ENCODE assay signal across 23 mouse cellular contexts in genomic region chr3:95606096-95606495, GRCm38 (mm10). TPM values are rescaled to one million over a fixed set of nuclear protein-coding genes. Genes with fewer than 3 reads are reported as not detected.
DNase-seq lines count a peak whose midpoint lies in the region; ATAC-seq lines count a peak whose summit lies in the region.
"Had no signal": no experiment of that assay in that cellular context is flagged by ENCODE, and none has a peak within 500 bp of the region (broad histone marks: within the 10 kb centered on the region; RNA-seq: fewer than 3 reads in every experiment).

No protein-coding gene starts in this region.

- H3K9me3 ChIP-seq in forebrain, embryonic 11.5 days (ENCODE audit: control insufficient read depth, low read length), result no peaks in the 10 kb centered on the region
- H3K9me3 ChIP-seq: limb, embryonic 15.5 days; neural tube, embryonic 15.5 days; stomach, embryonic 15.5 days had no signal

- H3K27me3 ChIP-seq in forebrain, embryonic 11.5 days (ENCODE audit: control insufficient read depth, insufficient read depth, low read length), result no peaks in the 10 kb centered on the region
- H3K27me3 ChIP-seq: limb, embryonic 15.5 days; neural tube, embryonic 15.5 days; stomach, embryonic 15.5 days had no signal

- WGBS in forebrain, embryonic 11.5 days, result 95% methylated on average over 3 of the region's 3 CpGs

- no peaks in the 10 kb centered on the region for H3K4me1 ChIP-seq in forebrain, embryonic 11.5 days (replicated peaks; ENCODE audit: control insufficient read depth, insufficient read depth, low read length)
- H3K4me1 ChIP-seq: limb, embryonic 15.5 days; neural tube, embryonic 15.5 days; stomach, embryonic 15.5 days had no signal

- no peak overlapping the region for H3K27ac ChIP-seq in forebrain, embryonic 11.5 days (ENCODE audit: low read depth, low read length)
- H3K27ac ChIP-seq: limb, embryonic 15.5 days; neural tube, embryonic 15.5 days; stomach, embryonic 15.5 days had no signal

- H3K4me3 ChIP-seq in forebrain, embryonic 11.5 days (ENCODE audit: low read depth, low read length), result no peak overlapping the region
- H3K4me3 ChIP-seq: limb, embryonic 15.5 days; neural tube, embryonic 15.5 days; stomach, embryonic 15.5 days had no signal

- peaks cover 3% of the 10 kb centered on the region; the same call in 1 of the 2 replicates for H3K36me3 ChIP-seq in forebrain, embryonic 11.5 days (ENCODE audit: control insufficient read depth, insufficient read depth, low read length)

- ATAC-seq in forebrain, embryonic 11.5 days (replicated peaks; ENCODE audit: low FRiP score), result no peak
- ATAC-seq: liver, postnatal 0 days had no signal

- H3K4me2 ChIP-seq in forebrain, embryonic 11.5 days (ENCODE audit: low read depth, low read length, severe bottlenecking), result no peak overlapping the region
- H3K4me2 ChIP-seq: heart, embryonic 11.5 days; limb, embryonic 15.5 days; midbrain, embryonic 11.5 days; neural tube, embryonic 15.5 days; stomach, embryonic 15.5 days had no signal

- peak; percentile 22 to 51 for DNase-seq in adrenal gland, adult (ENCODE audit: inconsistent age in 2 of 2, low spot score in 1 of 2)
- no peak for DNase-seq in adrenal gland, adult 18-20 months (ENCODE audit: low spot score in 2 of 2)
- peak; percentile 19 to 28 for DNase-seq in kidney, adult 8-10 months
- DNase-seq in kidney, adult 11 months, result no peak
- peak; percentile 38 to 44 for DNase-seq in lung, adult 18-20 months
- DNase-seq in lung, postnatal 36 days, result peak; percentile 59
- no peak for DNase-seq in forebrain, embryonic 11.5 days (ENCODE audit: low spot score)
- no peak for DNase-seq in left cerebral cortex, postnatal 36 days (ENCODE audit: low spot score in 2 of 2)
- DNase-seq: cerebellum, adult 11 months; cerebellum, postnatal 36 days; gastrocnemius, postnatal 25 days; liver, postnatal 0 days; retina, postnatal 1 day had no signal

- H3K9ac ChIP-seq in forebrain, embryonic 11.5 days (ENCODE audit: low read length), result no peak overlapping the region
- H3K9ac ChIP-seq: limb, embryonic 15.5 days; liver, postnatal 0 days; neural tube, embryonic 15.5 days; stomach, embryonic 15.5 days had no signal

- intact Hi-C loops in left cerebral cortex, postnatal 36 days (cut with DNase I), result no loop called here

RNA-seq across cellular contexts. Expression of gene Golph3l, which starts 17.4 kb away (rescaled TPM):
- 10 to 100 TPM; 32.6 to 37.1 TPM for total RNA-seq in adrenal gland, adult 18-20 months (2021)
- polyA plus RNA-seq in forebrain, embryonic 11.5 days (2014; fragmentation: Nextera tagmentation; extraction: Ambion mirVana), result 35.1 and 36.1 TPM in 2 replicates
- 10 to 100 TPM; 20.6 to 20.8 TPM for total RNA-seq in left cerebral cortex, postnatal 36 days (2021)

RNA-seq across cellular contexts. Expression of gene Ensa, which starts 18.7 kb away (rescaled TPM):
- total RNA-seq in adrenal gland, adult 18-20 months (2021), result 100 to 1,000 TPM in 1 of 2 experiments, 10 to 100 TPM in 1; 92.9 to 105 TPM
- 85.1 and 94.3 TPM in 2 replicates for polyA plus RNA-seq in forebrain, embryonic 11.5 days (2014; fragmentation: Nextera tagmentation; extraction: Ambion mirVana)
- 100 to 1,000 TPM; 361 to 394 TPM for total RNA-seq in left cerebral cortex, postnatal 36 days (2021)

RNA-seq across cellular contexts. Expression of gene Hormad1, which starts 46.6 kb away (rescaled TPM):
- not detected for total RNA-seq in adrenal gland, adult 18-20 months (2021)
- polyA plus RNA-seq in forebrain, embryonic 11.5 days (2014; fragmentation: Nextera tagmentation; extraction: Ambion mirVana), result not detected in 2 replicates
- not detected for total RNA-seq in left cerebral cortex, postnatal 36 days (2021)
- total RNA-seq: gastrocnemius, postnatal 25 days; hematopoietic stem cell, adult 5-6 weeks; layer of hippocampus, adult 8-10 months; left cerebral cortex, postnatal 10 days had no signal
- polyA plus RNA-seq: embryonic facial prominence, embryonic 11.5 days; frontal cortex, adult 2 months; heart, embryonic 11.5 days; limb, embryonic 15.5 days; liver, postnatal 0 days; midbrain, embryonic 11.5 days; neural tube, embryonic 15.5 days; stomach, embryonic 15.5 days had no signal

RNA-seq across cellular contexts. Expression of gene Mcl1, which starts 52.5 kb away (rescaled TPM):
- 100 to 1,000 TPM; 138 to 228 TPM for total RNA-seq in adrenal gland, adult 18-20 months (2021)
- polyA plus RNA-seq in forebrain, embryonic 11.5 days (2014; fragmentation: Nextera tagmentation; extraction: Ambion mirVana), result 66.8 and 69.9 TPM in 2 replicates
- total RNA-seq in left cerebral cortex, postnatal 36 days (2021), result 10 to 100 TPM; 49.9 to 56.5 TPM

Comparison
In these comparisons a context has a peak if more than half of its experiments do, and no peak if none do; other contexts are left out.
1. DNase-seq: peak in adrenal gland, adult (2 of 2), kidney, adult 8-10 months (2 of 2), lung, adult 18-20 months (2 of 2) and lung, postnatal 36 days (single experiment); none in adrenal gland, adult 18-20 months (0 of 2), kidney, adult 11 months (single experiment), forebrain, embryonic 11.5 days (single experiment) and left cerebral cortex, postnatal 36 days (0 of 2).